Mouse (Mus musculus) stomach, postnatal 0 days (tissue): ENCODE results near the gene Rad51b. TPM values are rescaled to one million over a fixed set of nuclear protein-coding genes. Genes with fewer than 3 reads are reported as not detected.
A peak's percentile ranks its signal among the peaks of the same experiment; 100 is the strongest.

Source experiments
- ATAC-seq: fragments of 200-750 bp; cut with Nextera tagmentation; 2 replicates; pipeline ENCODE4 v1.8.0; 2017; ENCODE audit not compliant: low FRiP score, low TSS enrichment
- DNase-seq: peaks from one replicate; pipeline ENCODE4 v3.0.0-alpha.2; 2016; ENCODE audit warnings: low spot score
- H3K27ac ChIP-seq: fragments of 300-500 bp; sonication (generic); replicated peaks from 2 replicates; pipeline ENCODE4 v1.5.1; 2014; ENCODE audit warnings: mild to moderate bottlenecking, control low read depth
- H3K27me3 ChIP-seq: fragments of 300-500 bp; sonication (generic); 2 replicates; pipeline ENCODE4 v1.6.1; 2014; ENCODE audit warnings: low read length; ENCODE audit not compliant: control insufficient read depth, insufficient read depth
- H3K36me3 ChIP-seq: fragments of 300-500 bp; sonication (generic); 2 replicates; pipeline ENCODE4 v1.6.1; 2014; ENCODE audit warnings: low read length, mixed read lengths; ENCODE audit not compliant: control insufficient read depth, insufficient read depth
- H3K4me1 ChIP-seq: fragments of 300-500 bp; sonication (generic); replicated peaks from 2 replicates; pipeline ENCODE4 v1.6.1; 2014; ENCODE audit warnings: antibody characterized with exemption; ENCODE audit not compliant: control insufficient read depth, insufficient read depth
- H3K4me2 ChIP-seq: fragments of 300-500 bp; sonication (generic); replicated peaks from 2 replicates; pipeline ENCODE4 v1.6.1; 2014; ENCODE audit warnings: low read depth, mild to moderate bottlenecking, control low read depth, moderate library complexity
- H3K4me3 ChIP-seq: fragments of 300-500 bp; sonication (generic); 2 replicates; pipeline ENCODE4 v1.5.1; 2014; ENCODE audit warnings: low read depth, low read length, control low read depth
- H3K9ac ChIP-seq: fragments of 300-500 bp; sonication (generic); 2 replicates; pipeline ENCODE4 v1.6.1; 2014; ENCODE audit warnings: mild to moderate bottlenecking, low read length, control low read depth, mixed read lengths
- H3K9me3 ChIP-seq: fragments of 300-500 bp; sonication (generic); 2 replicates; pipeline ENCODE4 v1.6.1; 2016; ENCODE audit warnings: low read length; ENCODE audit not compliant: control insufficient read depth
- CTCF ChIP-seq: IDR thresholded peaks from 2 replicates; pipeline ENCODE4 v1.5.1; 2016; ENCODE audit warnings: antibody characterized with exemption, low read depth, mild to moderate bottlenecking, moderate library complexity
- EP300 ChIP-seq: optimal IDR thresholded peaks from 2 replicates; pipeline ENCODE3; 2016; ENCODE audit warnings: antibody characterized with exemption
- WGBS: fragments of 180-500 bp; shearing (Covaris S2); extraction: QIAGEN DNeasy Blood & Tissue Kit; methylation state at CpG from one replicate; pipeline ENCODE4 v1.1.7; 2014; 5-methylcytosine and 5-hydroxymethylcytosine counted together
- polyA plus RNA-seq: library from polyadenylated mRNA; unstranded; fragments of >200 nt; fragmentation: Nextera tagmentation; extraction: Ambion mirVana; gene quantifications from 2 replicates; pipeline ENCODE4 v1.2.1, GENCODE M21; 2015

Rad51b gene
- polyA plus RNA-seq, 1 experiment from 2014 or later, result 2.0 TPM

DNA sequence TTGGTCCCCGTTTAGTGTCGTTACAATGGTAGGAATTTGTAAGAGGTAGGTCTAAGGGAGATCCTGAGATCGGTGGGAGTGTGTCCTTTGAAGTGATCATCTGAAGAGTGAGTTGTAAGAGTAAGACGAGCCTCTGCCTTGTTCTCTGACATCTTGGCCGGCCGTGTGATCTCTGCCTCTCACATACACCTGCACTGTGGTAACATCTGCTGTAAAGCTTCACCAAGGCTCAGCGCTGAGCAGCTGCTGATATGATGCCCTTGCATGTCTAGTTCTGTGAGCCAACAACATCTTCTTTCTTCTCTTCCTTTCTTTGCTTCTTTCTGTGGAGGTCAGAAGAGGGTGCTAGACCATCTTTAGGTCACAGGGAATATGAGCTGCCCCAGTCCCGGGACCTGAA lies 41.7 kb downstream of the Rad51b start:
- DNase-seq (no peak), ATAC-seq (no peak)
- Histone ChIP-seq H3K4me2 (no peak overlapping the region), H3K4me3 (no peak overlapping the region), H3K4me1 (no peaks in the 10 kb centered on the region), H3K27ac (no peak overlapping the region), H3K27me3 (no peaks in the 10 kb centered on the region), H3K9me3 (0 out of 2 replicates have a peak, but pooled peaks cover 3% of the 10 kb centered on the region), H3K36me3 (no peaks in the 10 kb centered on the region), H3K9ac (no peak overlapping the region)
- no peak for TF ChIP-seq CTCF
- TF ChIP-seq EP300, result no peak
- WGBS, result 96% methylated on average over 8 of the region's 8 CpGs

DNA sequence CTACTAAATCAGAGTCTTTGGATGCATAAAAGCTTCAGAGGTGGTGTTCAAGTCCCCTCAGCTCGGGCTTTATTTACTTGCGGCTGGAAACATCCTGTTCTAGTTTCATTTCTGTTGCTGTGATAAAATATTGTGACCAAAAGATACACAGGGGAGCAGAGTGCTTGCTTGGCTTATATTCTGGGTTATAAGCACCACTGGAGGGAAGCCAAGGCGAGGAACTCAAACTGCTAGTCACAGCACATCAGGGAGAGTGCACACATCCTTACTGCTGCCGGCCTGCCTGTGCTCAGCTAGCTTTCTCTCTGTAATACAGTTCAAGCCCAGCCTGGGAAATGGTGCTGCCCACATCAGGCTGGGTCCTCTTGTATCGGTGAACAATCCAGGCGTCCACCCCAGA lies 43.4 kb downstream of the Rad51b start:
- 62% methylated on average over 6 of the region's 6 CpGs for WGBS
- Histone ChIP-seq H3K27ac (0 out of 2 replicates have a peak overlapping the region, but pooled peaks have one; percentile 1), H3K36me3 (no peaks in the 10 kb centered on the region), H3K27me3 (no peaks in the 10 kb centered on the region), H3K4me3 (no peak overlapping the region), H3K9me3 (no peaks in the 10 kb centered on the region), H3K9ac (no peak overlapping the region), H3K4me1 (no peaks in the 10 kb centered on the region), H3K4me2 (no peak overlapping the region)
- DNase-seq (no peak), ATAC-seq (no peak)
- TF ChIP-seq CTCF (no peak), EP300 (no peak)

DNA sequence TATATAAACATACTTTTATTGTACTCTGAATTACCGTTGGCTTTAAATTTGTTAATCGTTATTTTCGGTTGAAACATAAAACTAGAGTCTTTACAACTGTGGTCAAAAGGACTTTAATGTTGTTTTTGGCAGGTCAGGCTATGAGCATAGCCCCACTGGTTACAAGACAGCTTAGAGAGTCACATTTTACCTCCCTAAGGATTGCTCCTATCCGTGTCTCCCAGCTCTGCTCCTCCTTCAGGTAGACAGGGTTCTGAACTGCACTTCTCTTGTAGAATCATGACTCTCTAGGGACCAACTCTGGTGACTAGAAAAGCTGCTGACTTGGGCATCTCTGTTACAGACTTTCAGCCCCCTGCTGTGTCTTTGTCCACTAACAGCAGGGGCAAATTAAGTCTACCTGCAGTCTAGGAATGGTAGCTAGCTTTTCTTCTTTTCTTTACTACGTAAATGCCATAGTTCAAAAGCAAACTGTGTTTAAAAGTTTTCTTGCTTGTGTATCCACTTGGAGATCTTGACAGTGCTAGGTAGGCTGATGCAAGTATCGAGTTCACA lies 44.3 kb downstream of the Rad51b start:
- H3K27me3 ChIP-seq, result no peaks in the 10 kb centered on the region
- no peak for DNase-seq
- H3K36me3 ChIP-seq, result no peaks in the 10 kb centered on the region
- H3K9ac ChIP-seq, result no peak overlapping the region
- WGBS, result 55% methylated on average over 6 of the region's 6 CpGs
- H3K4me3 ChIP-seq, result no peak overlapping the region
- TF ChIP-seq EP300 (no peak), CTCF (no peak)
- H3K27ac ChIP-seq, result no peak overlapping the region
- no peaks in the 10 kb centered on the region for H3K9me3 ChIP-seq
- H3K4me2 ChIP-seq, result no peak overlapping the region
- H3K4me1 ChIP-seq, result no peaks in the 10 kb centered on the region
- no peak for ATAC-seq

DNA sequence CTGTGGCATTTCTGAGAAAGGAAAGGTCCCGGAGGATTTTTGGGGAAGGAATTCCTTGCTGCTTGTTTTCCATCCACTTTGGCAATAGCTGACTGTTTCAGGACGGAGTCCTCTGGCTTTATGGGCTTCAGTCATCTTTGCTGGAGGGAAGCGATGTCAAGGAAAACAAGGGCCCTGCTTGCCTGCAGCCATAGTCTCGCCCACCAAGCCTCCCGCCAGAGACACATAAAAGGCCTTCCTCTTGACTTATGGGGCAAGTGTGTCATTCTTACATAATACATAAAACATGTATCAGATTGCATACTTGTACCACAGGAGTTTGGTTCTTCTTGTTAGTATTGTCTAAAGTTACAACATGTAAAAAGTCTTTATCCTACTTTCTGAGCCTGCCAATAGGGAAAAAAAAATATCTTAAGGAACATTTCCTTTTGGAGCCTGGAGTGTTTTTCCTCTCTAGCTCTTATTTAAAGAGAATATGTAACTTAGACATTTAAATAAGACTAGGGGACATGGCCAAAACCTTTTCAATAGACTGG lies 49.2 kb downstream of the Rad51b start:
- Histone ChIP-seq H3K27ac (0 out of 2 replicates have a peak overlapping the region, but pooled peaks have one; percentile 30), H3K27me3 (no peaks in the 10 kb centered on the region), H3K36me3 (no peaks in the 10 kb centered on the region), H3K9ac (no peak overlapping the region), H3K4me2 (no peak overlapping the region), H3K4me1 (no peaks in the 10 kb centered on the region), H3K4me3 (no peak overlapping the region), H3K9me3 (no peaks in the 10 kb centered on the region)
- no peak for TF ChIP-seq CTCF
- no peak for TF ChIP-seq EP300
- DNase-seq (no peak), ATAC-seq (no peak)
- WGBS, result 51% methylated on average over 5 of the region's 5 CpGs

DNA sequence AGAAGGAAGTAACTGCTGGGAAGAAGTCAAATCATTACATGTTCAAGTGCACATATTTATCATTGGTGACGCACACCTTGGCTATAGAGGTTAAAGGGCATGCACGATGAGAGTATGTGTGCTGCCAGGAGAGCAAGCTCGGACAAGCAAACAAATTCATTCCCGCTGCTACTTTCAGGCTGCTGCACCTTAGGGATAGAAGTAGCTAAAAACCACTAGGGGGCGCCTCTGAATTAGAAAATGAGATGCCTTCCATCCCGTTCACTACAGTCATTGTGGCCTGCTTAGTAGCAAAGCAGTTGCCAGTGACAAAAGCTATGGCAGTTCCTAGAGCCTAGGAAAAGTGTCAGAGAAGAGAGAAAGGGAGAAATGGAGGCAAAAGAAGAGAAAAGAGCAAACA lies 50.6 kb downstream of the Rad51b start:
- Histone ChIP-seq H3K9me3 (no peaks in the 10 kb centered on the region), H3K4me3 (no peak overlapping the region), H3K4me2 (no peak overlapping the region), H3K9ac (no peak overlapping the region), H3K4me1 (no peaks in the 10 kb centered on the region), H3K27me3 (no peaks in the 10 kb centered on the region), H3K36me3 (no peaks in the 10 kb centered on the region), H3K27ac (no peak overlapping the region)
- WGBS, result 3% methylated on average over 6 of the region's 6 CpGs
- peak; percentile 63 for DNase-seq
- ATAC-seq, result peak; percentile 90
- peak; percentile 92 for TF ChIP-seq CTCF
- peak; percentile 54 for TF ChIP-seq EP300

DNA sequence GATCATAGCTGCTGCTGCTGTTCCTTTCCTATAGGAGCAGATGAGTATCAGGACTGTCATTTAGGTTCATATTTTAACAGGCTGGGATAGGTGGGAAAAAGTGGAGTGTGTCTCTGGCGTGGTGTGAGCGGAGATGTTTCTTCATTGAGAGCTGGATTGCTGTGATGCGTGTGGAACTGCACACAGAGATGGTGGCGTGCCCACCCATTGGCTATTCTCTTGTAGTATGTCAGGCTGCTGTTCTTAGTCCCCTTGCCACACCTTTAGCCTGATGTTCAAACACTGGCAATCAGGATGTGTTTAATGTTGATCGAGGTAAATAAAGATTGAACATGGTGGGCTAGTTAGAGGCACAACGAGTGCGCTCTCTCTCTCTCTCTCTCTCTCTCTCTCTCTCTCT lies 54.4 kb downstream of the Rad51b start:
- Histone ChIP-seq H3K9me3 (no peaks in the 10 kb centered on the region), H3K4me3 (no peak overlapping the region), H3K27ac (no peak overlapping the region), H3K4me1 (peaks cover 11% of the 10 kb centered on the region; the same call in 1 of the 2 replicates), H3K36me3 (no peaks in the 10 kb centered on the region), H3K4me2 (no peak overlapping the region), H3K9ac (no peak overlapping the region), H3K27me3 (no peaks in the 10 kb centered on the region)
- DNase-seq (no peak), ATAC-seq (no peak)
- TF ChIP-seq EP300 (no peak), CTCF (no peak)
- WGBS, result 87% methylated on average over 7 of the region's 7 CpGs
